ENCODE assay signal across 15 mouse cellular contexts in the genomic region with DNA sequence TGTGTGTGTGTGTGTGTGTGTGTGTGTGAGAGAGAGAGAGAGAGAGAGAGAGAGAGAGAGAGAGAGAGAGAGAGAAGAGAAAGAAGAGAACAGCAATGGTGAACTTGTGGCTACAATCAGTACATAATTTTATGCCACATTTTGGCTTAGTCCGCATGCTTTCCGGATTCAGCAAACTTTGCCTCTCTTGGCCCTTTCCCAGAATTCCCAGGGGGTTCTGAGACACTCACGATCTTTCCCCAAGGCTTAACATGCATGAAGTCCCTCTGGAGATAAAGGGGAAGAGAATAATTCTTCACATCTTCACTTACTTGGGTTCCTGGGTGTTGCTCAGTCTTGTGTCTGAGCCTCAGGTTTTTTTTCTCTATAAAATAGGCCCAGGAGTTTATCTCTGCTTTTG. TPM values are rescaled to one million over a fixed set of nuclear protein-coding genes. Genes with fewer than 3 reads are reported as not detected.
DNase-seq lines count a peak whose midpoint lies in the region; ATAC-seq and TF ChIP-seq lines count a peak whose summit lies in the region.
"Had no signal": no experiment of that assay in that cellular context is flagged by ENCODE, and none has a peak within 500 bp of the region (broad histone marks: within the 10 kb centered on the region; RNA-seq: fewer than 3 reads in every experiment).

No protein-coding gene starts in this region.

- H3K9me3 ChIP-seq in lung, embryonic 14.5 days (ENCODE audit: low read depth, low read length) = no peaks in the 10 kb centered on the region
- H3K9me3 ChIP-seq in embryonic facial prominence, embryonic 13.5 days = no peaks in the 10 kb centered on the region
- H3K9me3 ChIP-seq in intestine, embryonic 16.5 days (ENCODE audit: control insufficient read depth, low read length) = no peaks in the 10 kb centered on the region
- H3K9me3 ChIP-seq: hindbrain, embryonic 13.5 days had no signal

- intact Hi-C loops in heart, adult 2 months (cut with DNase I) = no loop called here

- peak overlapping the region; percentile 76 for H3K4me2 ChIP-seq in lung, embryonic 14.5 days
- peak overlapping the region; percentile 80 for H3K4me2 ChIP-seq in embryonic facial prominence, embryonic 13.5 days
- 0 out of 2 replicates have a peak overlapping the region, but pooled peaks have one; percentile 87 for H3K4me2 ChIP-seq in intestine, embryonic 16.5 days (ENCODE audit: low read depth, low read length)
- H3K4me2 ChIP-seq: hindbrain, embryonic 13.5 days; liver, embryonic 11.5 days had no signal

- H3K27me3 ChIP-seq in heart, adult 2 months (ENCODE audit: control insufficient read depth, insufficient read depth, low read length) = no peaks in the 10 kb centered on the region
- H3K27me3 ChIP-seq in lung, embryonic 14.5 days (ENCODE audit: insufficient read depth, low read length) = no peaks in the 10 kb centered on the region
- H3K27me3 ChIP-seq in embryonic facial prominence, embryonic 13.5 days = no peaks in the 10 kb centered on the region
- H3K27me3 ChIP-seq in intestine, embryonic 16.5 days (replicated peaks; ENCODE audit: control insufficient read depth, insufficient read depth, low read length) = peaks cover 6% of the 10 kb centered on the region; the same call in 1 of the 2 replicates

- no peak for TF ChIP-seq POLR2A in heart, adult 2 months (IDR thresholded peaks at IDR 0.05; ENCODE audit: insufficient read depth, low read depth, low read length)

- ATAC-seq in lung, embryonic 14.5 days (ENCODE audit: insufficient read depth) = no peak
- no peak for ATAC-seq in embryonic facial prominence, embryonic 13.5 days (ENCODE audit: insufficient number of reproducible peaks, insufficient read depth, low FRiP score, low TSS enrichment, low read depth)
- no peak for ATAC-seq in intestine, embryonic 16.5 days

- no peak overlapping the region for H3K9ac ChIP-seq in heart, adult 2 months (ENCODE audit: low read depth, low read length)
- no peak overlapping the region for H3K9ac ChIP-seq in lung, embryonic 14.5 days
- no peak overlapping the region for H3K9ac ChIP-seq in embryonic facial prominence, embryonic 13.5 days
- H3K9ac ChIP-seq in intestine, embryonic 16.5 days (ENCODE audit: low read depth, low read length) = no peak overlapping the region
- H3K9ac ChIP-seq: hindbrain, embryonic 13.5 days had no signal

- TF ChIP-seq CTCF in heart, adult 2 months (IDR thresholded peaks at IDR 0.05) = no peak
- no peak for TF ChIP-seq CTCF in lung, embryonic 14.5 days (IDR thresholded peaks at IDR 0.05; ENCODE audit: low read depth)

- H3K79me2 ChIP-seq in heart, adult 2 months (replicated peaks; ENCODE audit: control insufficient read depth, insufficient read depth, low read length) = peaks cover 3% of the 10 kb centered on the region

- no peak overlapping the region for H3K4me3 ChIP-seq in heart, adult 2 months
- H3K4me3 ChIP-seq in lung, embryonic 14.5 days (ENCODE audit: low read depth, low read length) = peak overlapping the region; percentile 61; the same call in 1 of the 2 replicates
- H3K4me3 ChIP-seq in embryonic facial prominence, embryonic 13.5 days = peak overlapping the region; percentile 65
- peak overlapping the region; percentile 63; the same call in 1 of the 2 replicates for H3K4me3 ChIP-seq in intestine, embryonic 16.5 days (ENCODE audit: low read length)
- H3K4me3 ChIP-seq: hindbrain, embryonic 13.5 days had no signal

- peak overlapping the region; percentile 51 for H3K27ac ChIP-seq in heart, adult 2 months
- no peak overlapping the region for H3K27ac ChIP-seq in lung, embryonic 14.5 days (ENCODE audit: low read depth)
- H3K27ac ChIP-seq in embryonic facial prominence, embryonic 13.5 days = peak overlapping the region; percentile 97; the same call in 1 of the 2 replicates
- H3K27ac ChIP-seq in intestine, embryonic 16.5 days (ENCODE audit: low read length) = no peak overlapping the region
- H3K27ac ChIP-seq: hindbrain, embryonic 13.5 days had no signal

- peak in 1 of 2 experiments; percentile 12 for DNase-seq in heart, adult 2 months
- no peak for DNase-seq in heart, adult 11 months
- DNase-seq in lung, embryonic 14.5 days = no peak
- DNase-seq in lung, postnatal 25 days (ENCODE audit: low spot score) = no peak
- no peak for DNase-seq in embryo, embryonic 9.5 days (ENCODE audit: extremely low spot score)
- DNase-seq: cerebellum, adult 2 months; gastrocnemius, postnatal 25 days; kidney, adult 18-20 months; kidney, postnatal 25 days; layer of hippocampus, adult 9-11 months; midbrain, embryonic 14.5 days had no signal

- peaks cover 20% of the 10 kb centered on the region for H3K4me1 ChIP-seq in heart, adult 2 months (ENCODE audit: control insufficient read depth, insufficient read depth, low read length)
- H3K4me1 ChIP-seq in lung, embryonic 14.5 days (ENCODE audit: insufficient read depth) = peaks cover 13% of the 10 kb centered on the region; the same call in 1 of the 2 replicates
- peaks cover 54% of the 10 kb centered on the region for H3K4me1 ChIP-seq in embryonic facial prominence, embryonic 13.5 days
- H3K4me1 ChIP-seq in intestine, embryonic 16.5 days (ENCODE audit: control insufficient read depth, insufficient read depth, low read length) = peaks cover 8% of the 10 kb centered on the region; the same call in 1 of the 2 replicates

- TF ChIP-seq EP300 in heart, adult 2 months (IDR thresholded peaks at IDR 0.05; ENCODE audit: insufficient read depth, low read depth, low read length) = no peak

- WGBS in heart, adult 2 months = 67% methylated on average over 3 of the region's 3 CpGs
- WGBS in lung, embryonic 14.5 days = 56% methylated on average over 3 of the region's 3 CpGs
- WGBS in embryonic facial prominence, embryonic 13.5 days = 37% methylated on average over 3 of the region's 3 CpGs
- 76% methylated on average over 3 of the region's 3 CpGs for WGBS in intestine, embryonic 16.5 days

- H3K36me3 ChIP-seq in heart, adult 2 months (ENCODE audit: control insufficient read depth, insufficient read depth, low read length) = peaks cover 4% of the 10 kb centered on the region
- no peaks in the 10 kb centered on the region for H3K36me3 ChIP-seq in lung, embryonic 14.5 days (ENCODE audit: insufficient read depth)
- H3K36me3 ChIP-seq in embryonic facial prominence, embryonic 13.5 days = no peaks in the 10 kb centered on the region
- H3K36me3 ChIP-seq in intestine, embryonic 16.5 days (ENCODE audit: control insufficient read depth, insufficient read depth, low read length) = no peaks in the 10 kb centered on the region
- H3K36me3 ChIP-seq: hindbrain, embryonic 13.5 days had no signal

RNA-seq across cellular contexts. Expression of a gene that starts 2.2 kb away (rescaled TPM):
- total RNA-seq in heart, adult 2 months (2021) = 10 to 100 TPM; 33.7 to 35.2 TPM
- 3.3 and 7.6 TPM in 2 replicates for polyA plus RNA-seq in heart, adult 2 months (2012; rRNA removed)
- 56.2 and 57.2 TPM in 2 replicates for polyA plus RNA-seq in lung, embryonic 14.5 days (2014; fragmentation: Nextera tagmentation; extraction: Ambion mirVana)
- polyA plus RNA-seq in embryonic facial prominence, embryonic 13.5 days (2015; fragmentation: Nextera tagmentation; extraction: Ambion mirVana) = 35.4 and 38.1 TPM in 2 replicates
- 21.2 and 22.0 TPM in 2 replicates for polyA plus RNA-seq in intestine, embryonic 16.5 days (2015; fragmentation: Nextera tagmentation; extraction: Ambion mirVana)

Comparison
In these comparisons a context has a peak if more than half of its experiments do, and no peak if none do; other contexts are left out.
1. H3K27ac ChIP-seq: peak in heart, adult 2 months (single experiment) and embryonic facial prominence, embryonic 13.5 days (single experiment); none in lung, embryonic 14.5 days (single experiment) and intestine, embryonic 16.5 days (single experiment).
2. Peak in every context shown above with its lines, with median percentiles within 50 percentile points of each other: H3K4me2 ChIP-seq.